Mouse (Mus musculus): ENCODE data around the gene Prcd.
A peak's percentile ranks its signal among the peaks of the same experiment; 100 is the strongest.

Prcd gene

DNA sequence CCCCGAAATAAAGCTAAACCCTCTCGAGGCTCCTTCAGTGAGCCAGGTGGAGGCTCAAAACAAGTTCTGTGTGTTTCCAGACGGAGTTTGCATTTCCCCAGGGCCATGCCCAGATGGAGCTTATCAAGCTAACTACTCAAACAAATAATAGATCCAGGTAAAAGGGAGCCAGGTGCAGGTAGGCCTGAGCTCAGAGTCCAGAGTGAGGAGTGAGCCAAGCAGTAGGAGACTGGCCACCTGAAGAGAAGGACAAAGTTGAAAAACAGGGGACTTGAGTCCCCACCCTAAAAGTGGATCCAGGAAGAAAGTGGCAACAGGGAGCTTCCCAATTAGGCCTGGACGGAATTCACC, 40.5 kb downstream of the Prcd start:
- DNase-seq (ENCODE audit: low spot score) = no peak

DNA sequence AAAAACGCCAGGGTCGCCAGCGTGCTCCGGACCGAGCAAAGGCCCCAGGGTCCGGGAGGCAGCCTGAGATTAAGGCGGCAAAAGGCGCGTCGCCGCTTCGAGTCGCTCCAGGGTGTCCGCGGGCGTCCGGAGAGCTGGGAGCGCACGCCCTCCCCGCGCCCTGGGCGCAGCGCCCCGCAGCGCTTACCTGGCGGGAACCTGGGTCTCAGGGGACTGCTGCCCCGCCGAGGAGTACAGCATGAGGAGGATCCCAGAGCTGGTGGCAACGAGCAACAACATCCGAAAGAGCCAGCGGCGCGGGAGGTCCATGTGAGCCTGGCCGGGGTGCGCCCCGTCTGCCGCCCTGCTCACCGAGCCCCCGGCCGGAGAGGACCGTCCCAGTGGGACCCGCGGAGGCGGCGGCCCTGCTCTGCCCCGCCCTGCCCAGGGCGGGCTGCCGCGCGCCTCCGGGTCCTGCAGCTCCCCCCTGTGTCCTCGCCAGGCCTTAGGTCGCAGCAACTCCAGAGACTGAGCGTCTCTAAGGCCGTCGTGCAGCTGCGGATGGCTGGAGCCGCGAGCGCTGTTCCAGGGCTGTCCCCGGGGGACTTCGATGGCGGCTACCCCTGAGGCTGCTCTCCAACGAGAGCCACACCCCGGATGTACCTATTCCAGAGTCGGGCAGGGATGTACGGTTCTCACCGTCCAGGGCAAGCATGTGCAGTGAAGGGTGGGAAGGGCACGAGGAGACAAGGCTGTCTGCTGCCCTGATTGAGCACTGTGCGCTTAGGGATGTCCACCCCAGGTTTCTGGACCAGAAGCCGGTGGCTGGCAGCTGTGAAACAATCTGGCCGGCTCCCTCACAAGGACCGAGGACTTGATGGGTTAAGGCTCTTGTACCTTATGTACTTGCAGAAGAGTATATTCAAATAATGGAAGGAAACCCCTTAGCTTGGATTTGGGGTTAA, 41.2 kb downstream of the Prcd start:
- no peak for DNase-seq (ENCODE audit: low spot score)

DNA sequence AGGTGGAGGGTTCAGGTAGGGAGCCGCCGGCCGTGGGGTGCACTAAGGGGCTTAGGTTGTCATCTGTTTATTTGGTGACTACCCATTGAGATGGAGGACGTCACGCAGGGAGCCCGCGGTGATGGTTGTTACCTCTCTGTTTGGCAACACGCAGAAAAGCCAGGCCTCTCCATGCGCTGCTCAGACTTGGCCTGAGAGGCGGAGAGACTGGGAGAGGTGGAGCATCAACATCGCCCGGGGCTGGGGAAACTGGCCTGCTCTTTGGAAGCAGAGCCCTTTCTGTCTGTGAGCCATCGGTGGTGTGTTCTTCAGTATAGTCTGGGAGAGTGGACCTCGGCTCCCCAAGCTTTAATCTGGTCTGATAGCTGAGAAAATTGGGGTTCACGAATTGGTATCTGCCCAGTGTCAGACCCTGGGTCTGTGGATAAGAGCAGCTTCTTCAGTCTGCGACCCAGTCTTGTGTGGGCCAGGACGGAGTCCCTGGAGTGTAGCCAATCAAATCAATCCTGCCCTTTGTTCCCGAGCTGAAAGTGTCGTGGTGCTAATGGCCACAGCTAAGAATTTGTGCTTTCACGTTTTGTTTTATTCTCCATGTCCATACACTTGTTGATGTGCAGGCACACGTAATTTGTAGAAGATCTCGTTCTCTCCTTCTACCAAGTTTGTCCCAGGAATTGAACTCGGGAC, 42.0 kb downstream of the Prcd start:
- DNase-seq (ENCODE audit: low spot score) = no peak

DNA sequence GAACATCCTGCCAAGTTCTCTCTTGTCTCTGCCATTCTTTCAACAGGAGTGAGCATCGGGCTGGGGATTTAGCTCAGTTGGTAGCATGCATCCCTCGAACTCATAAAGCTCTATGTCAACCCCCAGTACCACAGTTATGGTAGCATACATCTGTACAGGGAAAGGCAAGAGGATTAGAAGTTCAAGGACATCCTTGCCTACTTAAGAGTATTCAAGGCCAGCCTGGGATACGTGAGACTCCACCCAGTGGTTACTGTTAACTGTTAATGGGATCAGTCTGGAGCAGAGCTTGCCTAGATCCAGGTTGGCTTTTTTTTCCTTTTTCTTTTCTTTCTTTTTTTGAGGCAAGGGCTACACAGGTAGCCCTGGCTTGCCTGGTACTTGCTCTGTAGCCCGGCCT, 43.1 kb downstream of the Prcd start:
- DNase-seq (ENCODE audit: low spot score) = no peak

DNA sequence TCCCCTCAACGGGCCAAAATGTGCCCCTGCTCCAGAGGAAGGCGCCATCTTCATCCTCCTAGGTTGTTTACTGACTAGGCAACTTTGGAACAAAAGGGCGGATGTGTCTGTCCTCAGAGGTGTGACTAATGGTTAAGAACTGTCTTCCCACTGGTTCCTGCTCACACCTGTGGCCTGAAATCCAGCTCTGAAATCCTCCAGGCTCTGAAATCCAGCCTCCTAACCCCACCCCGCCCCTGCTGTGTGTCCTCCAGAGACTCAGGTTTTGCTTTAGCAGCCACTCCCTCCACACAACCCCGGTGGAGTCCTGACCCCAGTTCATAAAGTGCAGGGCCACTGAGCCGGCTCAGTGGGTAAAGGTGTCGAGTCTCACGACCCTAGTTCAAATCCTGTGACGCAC, 44.2 kb downstream of the Prcd start:
- no peak for DNase-seq (ENCODE audit: low spot score)

DNA sequence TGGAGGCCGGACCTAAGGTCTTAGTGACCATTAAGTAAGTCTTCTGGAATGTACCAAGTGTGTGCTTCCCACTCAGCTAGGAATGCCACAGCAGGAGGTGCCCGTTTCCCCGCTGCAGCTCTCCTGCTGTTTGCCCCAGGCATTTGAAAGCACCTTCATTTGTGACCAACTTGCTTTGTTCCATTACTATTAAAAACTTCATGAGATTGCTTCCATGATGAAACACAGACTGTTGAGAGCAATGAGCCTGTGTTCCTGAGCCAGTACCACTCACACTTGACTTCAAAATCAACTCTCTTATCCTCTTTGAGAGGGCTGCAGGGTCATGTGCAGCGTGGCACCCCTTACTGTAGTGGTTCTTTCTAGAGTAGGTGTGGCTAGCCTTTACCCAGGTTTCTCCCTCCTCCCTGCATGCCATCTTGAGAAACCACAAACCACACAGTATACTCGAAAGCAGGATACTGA, 48.1 kb downstream of the Prcd start:
- no peak for DNase-seq (ENCODE audit: low spot score)

DNA sequence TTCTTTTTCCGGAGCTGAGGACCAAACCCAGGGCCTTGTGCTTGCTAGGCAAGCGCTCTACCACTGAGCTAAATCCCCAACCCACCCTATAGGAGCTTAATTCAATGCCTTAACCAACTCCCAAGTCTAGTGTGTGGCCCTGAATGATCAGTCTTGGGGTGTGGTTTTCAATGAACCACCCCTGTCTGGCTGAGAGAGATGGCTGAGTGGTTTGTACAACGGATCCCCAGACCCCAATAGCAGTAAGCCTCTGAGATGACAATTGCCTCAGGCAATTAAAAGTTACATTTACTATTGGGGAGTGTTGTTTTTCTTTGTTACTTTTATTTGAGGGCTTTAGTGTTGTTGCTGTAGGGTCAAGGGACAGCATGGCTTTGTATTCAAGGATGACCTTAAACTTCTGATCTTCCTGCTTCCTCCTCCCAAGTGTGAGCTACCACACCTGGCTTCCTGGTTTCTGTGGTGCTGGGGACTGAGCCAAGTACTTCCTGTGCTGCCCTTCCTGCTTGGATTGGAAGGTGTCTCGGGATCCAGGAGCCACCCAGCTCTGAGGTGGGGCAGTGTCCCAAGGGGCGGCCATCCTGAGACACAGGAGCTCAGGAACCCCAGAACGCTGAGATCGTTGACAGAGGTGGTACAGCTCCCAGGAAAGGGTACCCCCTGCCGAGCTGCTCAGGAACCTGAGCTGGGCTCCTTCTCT, 51.2 kb downstream of the Prcd start:
- DNase-seq (ENCODE audit: low spot score) = no peak

DNA sequence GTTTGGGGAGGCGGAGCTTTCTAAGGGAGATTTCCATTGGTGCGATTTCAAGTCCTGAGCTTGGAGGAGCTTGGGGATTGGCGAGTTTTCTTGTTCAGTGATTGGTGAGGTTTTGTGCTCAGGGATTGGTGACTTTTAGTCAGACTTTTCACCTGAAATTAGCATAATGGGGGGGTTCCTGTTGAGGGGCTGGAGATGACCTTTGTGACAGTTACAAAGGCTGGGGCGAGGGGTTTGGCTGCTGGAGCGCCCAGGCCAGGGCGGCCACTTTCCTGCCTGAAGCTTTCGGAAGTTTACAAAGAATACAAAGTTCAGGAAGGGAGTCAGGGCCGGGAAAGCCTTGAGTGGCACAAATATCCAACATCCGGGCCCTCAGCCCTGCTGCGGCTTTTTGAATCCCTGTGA, 51.9 kb downstream of the Prcd start:
- peak; percentile 83 for DNase-seq (ENCODE audit: low spot score)

DNA sequence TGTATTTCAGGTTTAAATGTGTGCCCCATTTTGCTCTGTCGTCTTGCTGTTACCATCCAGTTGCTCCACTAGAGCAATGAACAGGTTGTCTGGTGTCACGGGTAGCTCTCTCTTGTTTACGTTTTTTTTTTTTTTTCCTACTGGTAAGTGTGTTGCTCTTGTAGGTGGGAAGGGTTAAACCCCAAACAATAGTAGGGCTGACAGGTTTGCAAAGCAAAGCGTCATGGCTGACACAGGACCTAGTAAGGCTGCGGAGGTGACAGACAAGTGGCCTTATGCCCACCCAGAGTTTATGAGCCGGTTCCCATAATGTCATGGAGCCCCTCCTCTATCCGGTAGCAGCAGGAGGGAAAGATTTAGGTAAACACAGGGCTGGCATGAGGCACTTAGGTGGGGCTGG, 53.0 kb downstream of the Prcd start:
- DNase-seq (ENCODE audit: low spot score) = no peak

DNA sequence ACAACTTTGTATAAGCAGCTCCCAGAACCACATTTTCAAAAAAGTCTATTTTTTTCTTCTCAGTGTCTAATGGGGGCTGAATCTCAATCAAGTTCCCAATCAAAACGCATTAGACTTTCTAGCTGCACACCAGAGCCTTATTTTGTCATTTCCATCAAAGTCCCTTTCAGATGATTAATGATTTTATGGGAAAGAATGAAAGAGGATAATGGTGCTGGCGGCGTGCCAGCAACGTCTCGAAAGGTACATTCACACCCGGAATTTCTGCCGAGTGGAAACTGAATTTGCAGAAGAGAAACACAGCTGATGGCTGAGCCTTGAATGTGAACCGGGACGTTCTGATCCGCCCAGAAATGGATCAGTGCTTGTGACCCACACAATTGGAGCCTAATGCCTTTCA, 56.8 kb downstream of the Prcd start:
- no peak for DNase-seq (ENCODE audit: low spot score)

DNA sequence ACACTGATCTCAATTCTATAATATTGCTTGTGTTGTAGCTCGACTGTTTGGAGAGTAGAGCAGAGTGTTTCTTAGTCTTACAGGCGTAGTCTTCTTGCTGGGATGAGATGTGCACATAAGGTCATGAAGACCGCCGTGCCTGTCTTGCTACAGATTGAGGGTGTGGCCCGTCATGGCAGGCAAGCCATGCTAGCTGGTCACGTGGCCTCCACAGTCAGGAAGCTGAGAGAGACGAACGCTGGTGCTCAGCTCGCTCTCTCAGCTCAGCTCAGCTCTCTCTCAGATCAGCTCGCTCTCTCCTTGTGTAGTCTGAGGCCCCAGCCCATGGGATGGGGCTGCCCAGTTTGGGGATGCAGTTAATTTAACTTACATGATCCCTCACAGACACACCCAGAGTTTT, 57.5 kb downstream of the Prcd start:
- no peak for DNase-seq (ENCODE audit: low spot score)

DNA sequence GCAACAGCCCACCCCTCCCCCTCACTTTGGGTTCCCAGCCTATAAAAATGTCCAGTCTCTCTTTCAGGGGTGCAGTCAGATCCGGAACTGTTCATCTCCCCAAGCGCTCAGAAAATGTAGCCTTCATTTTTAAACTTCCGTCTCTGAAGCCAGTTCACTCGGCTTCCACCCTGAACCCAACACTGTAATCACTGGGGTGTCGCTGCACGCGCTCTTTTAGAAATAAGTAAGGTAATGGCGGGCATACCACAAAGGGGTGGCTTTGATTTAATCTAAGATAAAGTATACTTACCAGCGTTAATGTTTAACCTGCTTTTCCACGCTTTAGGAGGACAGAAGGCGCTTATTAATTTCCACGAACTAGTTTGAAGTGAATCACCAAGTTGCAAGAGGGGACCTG, 60.7 kb downstream of the Prcd start:
- no peak for DNase-seq (ENCODE audit: low spot score)

Data from testis, postnatal 14 days (tissue).